ENCODE assay signal across 8 mouse cellular contexts in genomic region chr6:127989624-127990212, GRCm38 (mm10).
DNase-seq lines count a peak whose midpoint lies in the region; ATAC-seq and TF ChIP-seq lines count a peak whose summit lies in the region.

No protein-coding gene starts in this region.

- TF ChIP-seq EP300 in liver, postnatal 0 days (IDR thresholded peaks at IDR 0.05; ENCODE audit: low read depth): no peak
- no peak for TF ChIP-seq EP300 in stomach, postnatal 0 days (optimal IDR thresholded peaks at IDR 0.05)

- no peaks in the 10 kb centered on the region for H3K27me3 ChIP-seq in liver, adult 2 months (ENCODE audit: control insufficient read depth, insufficient read depth, low read length)
- no peaks in the 10 kb centered on the region for H3K27me3 ChIP-seq in liver, postnatal 0 days (ENCODE audit: insufficient read depth, low read length)
- no peaks in the 10 kb centered on the region for H3K27me3 ChIP-seq in stomach, postnatal 0 days (ENCODE audit: control insufficient read depth, insufficient read depth, low read length)

- no peaks in the 10 kb centered on the region for H3K36me3 ChIP-seq in liver, adult 2 months (ENCODE audit: control insufficient read depth, insufficient read depth, low read length)
- H3K36me3 ChIP-seq in liver, postnatal 0 days (replicated peaks; ENCODE audit: insufficient read depth, low read length): no peaks in the 10 kb centered on the region
- 0 out of 2 replicates have a peak, but pooled peaks cover 3% of the 10 kb centered on the region for H3K36me3 ChIP-seq in stomach, postnatal 0 days (ENCODE audit: control insufficient read depth, insufficient read depth, low read length)

- no peak for TF ChIP-seq CTCF in liver, adult 2 months (IDR thresholded peaks at IDR 0.05; ENCODE audit: low read depth, low read length)
- TF ChIP-seq CTCF in liver, postnatal 0 days (IDR thresholded peaks at IDR 0.05; ENCODE audit: low read depth): no peak
- no peak for TF ChIP-seq CTCF in layer of hippocampus, adult 2 months (conservative IDR thresholded peaks at IDR 0.05)
- peak; percentile 38; the same call in 1 of the 2 replicates for TF ChIP-seq CTCF in stomach, postnatal 0 days (IDR thresholded peaks at IDR 0.05; ENCODE audit: low read depth)

- H3K4me3 ChIP-seq in liver, adult 2 months (ENCODE audit: insufficient read depth, low read depth, low read length): no peak overlapping the region
- no peak overlapping the region for H3K4me3 ChIP-seq in liver, postnatal 0 days (ENCODE audit: low read depth, low read length)
- no peak overlapping the region for H3K4me3 ChIP-seq in layer of hippocampus, adult 2 months
- no peak overlapping the region for H3K4me3 ChIP-seq in stomach, postnatal 0 days (ENCODE audit: low read depth, low read length)

- 79% methylated on average over 11 of the region's 11 CpGs for WGBS in liver, adult 2 months
- 79% methylated on average over 11 of the region's 11 CpGs for WGBS in liver, postnatal 0 days (ENCODE audit: insufficient replicate concordance)
- 36% methylated on average over 11 of the region's 11 CpGs for WGBS in stomach, postnatal 0 days

- H3K79me2 ChIP-seq in liver, adult 2 months (ENCODE audit: control insufficient read depth, insufficient read depth, low read length): no peaks in the 10 kb centered on the region

- ATAC-seq in liver, postnatal 0 days: no peak
- peak; percentile 74; the same call in 1 of the 2 replicates for ATAC-seq in stomach, postnatal 0 days (ENCODE audit: low FRiP score, low TSS enrichment)

- H3K4me1 ChIP-seq in liver, adult 2 months (ENCODE audit: control insufficient read depth, insufficient read depth, low read length): no peaks in the 10 kb centered on the region; the same call in 1 of the 2 replicates
- no peaks in the 10 kb centered on the region for H3K4me1 ChIP-seq in liver, postnatal 0 days (ENCODE audit: insufficient read depth)
- no peaks in the 10 kb centered on the region; the same call in none of the 2 replicates for H3K4me1 ChIP-seq in stomach, postnatal 0 days (replicated peaks; ENCODE audit: control insufficient read depth, insufficient read depth)

- DNase-seq in liver, adult 2 months (ENCODE audit: extremely low read depth, low read depth, low spot score): peak; percentile 35
- DNase-seq in liver, postnatal 0 days: no peak
- peak; percentile 63 to 87 for DNase-seq in frontal cortex, adult 2 months (ENCODE audit: extremely low spot score in 1 of 2, low spot score in 1 of 2)
- peak; percentile 89 to 95 for DNase-seq in heart, postnatal 14 days
- DNase-seq in layer of hippocampus, adult 2 months (ENCODE audit: low spot score in 2 of 2): peak; percentile 70 to 80
- peak; percentile 84 for DNase-seq in lung, postnatal 14 days
- peak; percentile 53 for DNase-seq in stomach, postnatal 0 days (ENCODE audit: low spot score)
- DNase-seq in spleen, adult 12 weeks (ENCODE audit: low spot score): no peak

- no peak overlapping the region for H3K27ac ChIP-seq in liver, adult 2 months (replicated peaks; ENCODE audit: insufficient read depth, low read depth, low read length)
- no peak overlapping the region for H3K27ac ChIP-seq in liver, postnatal 0 days (ENCODE audit: low read depth)
- H3K27ac ChIP-seq in layer of hippocampus, adult 2 months: peak overlapping the region; percentile 75
- peak overlapping the region; percentile 78 for H3K27ac ChIP-seq in stomach, postnatal 0 days (replicated peaks)

- H3K9me3 ChIP-seq in liver, postnatal 0 days (ENCODE audit: low read length): no peaks in the 10 kb centered on the region
- H3K9me3 ChIP-seq in stomach, postnatal 0 days (ENCODE audit: control insufficient read depth, low read length): no peaks in the 10 kb centered on the region

- H3K4me2 ChIP-seq in liver, postnatal 0 days (ENCODE audit: low read depth, low read length): no peak overlapping the region
- H3K4me2 ChIP-seq in stomach, postnatal 0 days (replicated peaks; ENCODE audit: low read depth): peak overlapping the region; percentile 4; the same call in 1 of the 2 replicates

- no peak for TF ChIP-seq POLR2A in liver, adult 2 months (IDR thresholded peaks at IDR 0.05; ENCODE audit: extremely low read depth, insufficient read depth, low read length)

- no peak overlapping the region for H3K9ac ChIP-seq in liver, adult 2 months (ENCODE audit: low read depth, low read length)
- no peak overlapping the region for H3K9ac ChIP-seq in liver, postnatal 0 days (replicated peaks)
- H3K9ac ChIP-seq in stomach, postnatal 0 days (ENCODE audit: low read length): no peak overlapping the region

- intact Hi-C loops in heart, postnatal 14 days (cut with DNase I): no loop called here

Comparison
In these comparisons a context has a peak if more than half of its experiments do, and no peak if none do; other contexts are left out.
1. DNase-seq: peak in liver, adult 2 months (single experiment), frontal cortex, adult 2 months (2 of 2), heart, postnatal 14 days (2 of 2), layer of hippocampus, adult 2 months (2 of 2), lung, postnatal 14 days (single experiment) and stomach, postnatal 0 days (single experiment); none in liver, postnatal 0 days (single experiment) and spleen, adult 12 weeks (single experiment).
2. H3K27ac ChIP-seq: peak in layer of hippocampus, adult 2 months (single experiment) and stomach, postnatal 0 days (single experiment); none in liver, adult 2 months (single experiment) and liver, postnatal 0 days (single experiment).